In the genomic region with DNA sequence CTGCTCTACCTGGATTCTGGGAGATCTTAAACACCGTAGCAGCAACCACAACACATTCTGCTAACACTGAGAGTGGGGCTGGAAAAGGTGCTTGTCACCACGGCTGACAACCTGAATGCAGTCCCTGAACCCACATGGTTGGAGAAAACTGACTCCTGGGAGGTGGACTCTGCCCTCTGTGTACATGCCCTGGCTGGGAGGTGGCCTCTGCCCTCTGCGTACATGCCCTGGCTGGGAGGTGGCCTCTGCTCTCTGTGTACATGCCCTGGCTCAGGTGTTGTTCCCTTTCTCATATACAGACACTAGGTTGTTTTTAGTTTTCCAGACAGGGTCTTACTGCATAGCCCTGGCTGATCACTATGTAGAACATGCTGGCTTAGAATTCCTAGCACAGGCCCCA, we compare ENCODE assay signal across 29 mouse cellular contexts. TPM values are rescaled to one million over a fixed set of nuclear protein-coding genes. Genes with fewer than 3 reads are reported as not detected.
DNase-seq lines count a peak whose midpoint lies in the region; ATAC-seq and TF ChIP-seq lines count a peak whose summit lies in the region.
"Had no signal": no experiment of that assay in that cellular context is flagged by ENCODE, and none has a peak within 500 bp of the region (broad histone marks: within the 10 kb centered on the region; RNA-seq: fewer than 3 reads in every experiment).

No protein-coding gene starts in this region.

- H3K4me2 ChIP-seq in kidney, embryonic 14.5 days (replicated peaks; ENCODE audit: low read depth, low read length), result no peak overlapping the region
- H3K4me2 ChIP-seq in intestine, postnatal 0 days (replicated peaks; ENCODE audit: low read depth), result no peak overlapping the region; the same call in 1 of the 2 replicates
- no peak overlapping the region for H3K4me2 ChIP-seq in liver, embryonic 14.5 days (ENCODE audit: low read depth)
- H3K4me2 ChIP-seq in stomach, embryonic 16.5 days (ENCODE audit: low read depth, low read length), result no peak overlapping the region
- H3K4me2 ChIP-seq: embryonic facial prominence, embryonic 15.5 days; heart, embryonic 13.5 days; hindbrain, embryonic 12.5 days; limb, embryonic 13.5 days; lung, embryonic 15.5 days had no signal

- no peaks in the 10 kb centered on the region for H3K27me3 ChIP-seq in kidney, adult 2 months (replicated peaks; ENCODE audit: control insufficient read depth, insufficient read depth, low read length)
- no peaks in the 10 kb centered on the region for H3K27me3 ChIP-seq in kidney, embryonic 14.5 days (ENCODE audit: control insufficient read depth, insufficient read depth, low read length)
- no peaks in the 10 kb centered on the region for H3K27me3 ChIP-seq in intestine, postnatal 0 days (replicated peaks; ENCODE audit: control insufficient read depth, insufficient read depth, low read length)
- H3K27me3 ChIP-seq in liver, embryonic 14.5 days (ENCODE audit: control insufficient read depth, insufficient read depth, low read length), result no peaks in the 10 kb centered on the region
- no peaks in the 10 kb centered on the region for H3K27me3 ChIP-seq in stomach, embryonic 16.5 days (ENCODE audit: control insufficient read depth, insufficient read depth, low read length)
- H3K27me3 ChIP-seq in hindbrain, embryonic 10.5 days (ENCODE audit: insufficient read depth, poor library complexity, severe bottlenecking), result no peaks in the 10 kb centered on the region
- no peaks in the 10 kb centered on the region for H3K27me3 ChIP-seq in limb, embryonic 10.5 days (ENCODE audit: low read depth, poor library complexity, severe bottlenecking)
- H3K27me3 ChIP-seq: embryonic facial prominence, embryonic 15.5 days; heart, embryonic 13.5 days; hindbrain, embryonic 12.5 days; limb, embryonic 13.5 days; lung, embryonic 15.5 days had no signal

- TF ChIP-seq EP300 in liver, embryonic 14.5 days (IDR thresholded peaks at IDR 0.05; ENCODE audit: low read depth), result no peak

- no peak for TF ChIP-seq POLR2A in kidney, adult 2 months (IDR thresholded peaks at IDR 0.05; ENCODE audit: low read depth, low read length)

- DNase-seq in kidney, adult 2 months, result peak; percentile 54
- no peak for DNase-seq in liver, embryonic 14.5 days (ENCODE audit: low read depth in 3 of 3, low spot score in 3 of 3)
- no peak for DNase-seq in adrenal gland, postnatal 36 days
- no peak for DNase-seq in hindbrain, embryonic 10.5 days (ENCODE audit: low spot score)
- no peak for DNase-seq in limb, embryonic 10.5 days (ENCODE audit: low spot score)
- DNase-seq: adrenal gland, postnatal 10 days; cerebellum, adult 2 months; cerebellum, postnatal 25 days; embryo, embryonic 11 days; gastrocnemius, postnatal 14 days; heart, adult 2 months; heart, postnatal 14 days; kidney, postnatal 10 days; layer of hippocampus, postnatal 36 days; lung, postnatal 36 days; midbrain, embryonic 14.5 days; right cerebral cortex, postnatal 25 days; spleen, adult 18-20 months; thymus, adult 18-20 months had no signal

- ATAC-seq in kidney, embryonic 14.5 days (ENCODE audit: low FRiP score, low TSS enrichment), result no peak
- peak; percentile 80 for ATAC-seq in intestine, postnatal 0 days
- peak; percentile 67 for ATAC-seq in liver, embryonic 14.5 days (ENCODE audit: insufficient read depth)
- ATAC-seq in stomach, embryonic 16.5 days (ENCODE audit: insufficient read depth, low FRiP score), result peak; percentile 53
- ATAC-seq: forebrain, embryonic 14.5 days had no signal

- H3K9ac ChIP-seq in kidney, embryonic 14.5 days (ENCODE audit: low read depth, low read length), result no peak overlapping the region
- H3K9ac ChIP-seq in intestine, postnatal 0 days (ENCODE audit: low read depth, low read length), result no peak overlapping the region
- no peak overlapping the region for H3K9ac ChIP-seq in liver, embryonic 14.5 days (replicated peaks)
- no peak overlapping the region for H3K9ac ChIP-seq in stomach, embryonic 16.5 days (ENCODE audit: low read length)
- H3K9ac ChIP-seq: embryonic facial prominence, embryonic 15.5 days; heart, embryonic 13.5 days; hindbrain, embryonic 12.5 days; limb, embryonic 13.5 days; lung, embryonic 15.5 days had no signal

- no peaks in the 10 kb centered on the region for H3K4me1 ChIP-seq in kidney, adult 2 months (ENCODE audit: control insufficient read depth, insufficient read depth, low read length)
- H3K4me1 ChIP-seq in kidney, embryonic 14.5 days (ENCODE audit: control insufficient read depth, insufficient read depth, low read length), result peaks cover 9% of the 10 kb centered on the region
- H3K4me1 ChIP-seq in intestine, postnatal 0 days (replicated peaks; ENCODE audit: control insufficient read depth, insufficient read depth, low read length), result no peaks in the 10 kb centered on the region
- peaks cover 0 to 2% of the 10 kb centered on the region in 2 experiments; a peak in 1 of 4 replicates for H3K4me1 ChIP-seq in liver, embryonic 14.5 days (replicated peaks; ENCODE audit: control insufficient read depth in 2 of 2, insufficient read depth in 2 of 2, low read length in 1 of 2)
- H3K4me1 ChIP-seq in stomach, embryonic 16.5 days (ENCODE audit: control insufficient read depth, insufficient read depth, low read length), result peaks cover 6% of the 10 kb centered on the region
- H3K4me1 ChIP-seq in hindbrain, embryonic 10.5 days (replicated peaks), result peaks cover 18% of the 10 kb centered on the region
- H3K4me1 ChIP-seq in limb, embryonic 10.5 days, result peaks cover 28% of the 10 kb centered on the region

- H3K36me3 ChIP-seq in kidney, adult 2 months (ENCODE audit: control insufficient read depth, insufficient read depth, low read length), result no peaks in the 10 kb centered on the region
- 0 out of 2 replicates have a peak, but pooled peaks cover 5% of the 10 kb centered on the region for H3K36me3 ChIP-seq in kidney, embryonic 14.5 days (ENCODE audit: control insufficient read depth, insufficient read depth, low read length)
- peaks cover 4% of the 10 kb centered on the region; the same call in 1 of the 2 replicates for H3K36me3 ChIP-seq in intestine, postnatal 0 days (ENCODE audit: control insufficient read depth, insufficient read depth)
- no peaks in the 10 kb centered on the region for H3K36me3 ChIP-seq in liver, embryonic 14.5 days (replicated peaks; ENCODE audit: control insufficient read depth, insufficient read depth, low read depth)
- H3K36me3 ChIP-seq in stomach, embryonic 16.5 days (ENCODE audit: control insufficient read depth, insufficient read depth, low read length), result no peaks in the 10 kb centered on the region
- no peaks in the 10 kb centered on the region for H3K36me3 ChIP-seq in hindbrain, embryonic 10.5 days
- H3K36me3 ChIP-seq in limb, embryonic 10.5 days, result peaks cover 2% of the 10 kb centered on the region; the same call in 1 of the 2 replicates

- no peak overlapping the region for H3K27ac ChIP-seq in kidney, adult 2 months (ENCODE audit: insufficient read depth, low read depth, low read length)
- H3K27ac ChIP-seq in kidney, embryonic 14.5 days (ENCODE audit: low read depth, low read length), result no peak overlapping the region
- no peak overlapping the region for H3K27ac ChIP-seq in intestine, postnatal 0 days (ENCODE audit: low read depth, low read length)
- no peak overlapping the region for H3K27ac ChIP-seq in liver, embryonic 14.5 days
- no peak overlapping the region for H3K27ac ChIP-seq in stomach, embryonic 16.5 days (ENCODE audit: low read length)
- no peak overlapping the region for H3K27ac ChIP-seq in hindbrain, embryonic 10.5 days
- H3K27ac ChIP-seq in limb, embryonic 10.5 days, result no peak overlapping the region
- H3K27ac ChIP-seq: embryonic facial prominence, embryonic 15.5 days; heart, adult 2 months; heart, embryonic 13.5 days; hindbrain, embryonic 12.5 days; limb, embryonic 13.5 days; lung, embryonic 15.5 days had no signal

- no peak for TF ChIP-seq CTCF in kidney, adult 2 months (conservative IDR thresholded peaks at IDR 0.05; ENCODE audit: insufficient read depth, insufficient read length, low read depth, low read length)
- no peak for TF ChIP-seq CTCF in intestine, postnatal 0 days (IDR thresholded peaks at IDR 0.05; ENCODE audit: low read depth)
- no peak for TF ChIP-seq CTCF in liver, embryonic 14.5 days (IDR thresholded peaks at IDR 0.05; ENCODE audit: low read depth)

- H3K4me3 ChIP-seq in kidney, adult 2 months (ENCODE audit: insufficient read depth, low read depth, low read length), result no peak overlapping the region
- no peak overlapping the region for H3K4me3 ChIP-seq in kidney, embryonic 14.5 days (ENCODE audit: low read length)
- no peak overlapping the region for H3K4me3 ChIP-seq in intestine, postnatal 0 days (ENCODE audit: low read depth, low read length)
- no peak overlapping the region for H3K4me3 ChIP-seq in liver, embryonic 14.5 days (ENCODE audit: insufficient read depth in 1 of 2, low read depth in 2 of 2, low read length in 2 of 2)
- H3K4me3 ChIP-seq in stomach, embryonic 16.5 days (replicated peaks; ENCODE audit: low read length), result no peak overlapping the region
- no peak overlapping the region for H3K4me3 ChIP-seq in hindbrain, embryonic 10.5 days
- no peak overlapping the region for H3K4me3 ChIP-seq in limb, embryonic 10.5 days
- H3K4me3 ChIP-seq: embryonic facial prominence, embryonic 15.5 days; heart, adult 2 months; heart, embryonic 13.5 days; hindbrain, embryonic 12.5 days; limb, embryonic 13.5 days; lung, embryonic 15.5 days; megakaryocyte, embryonic 14.5 days had no signal

- no peaks in the 10 kb centered on the region for H3K9me3 ChIP-seq in kidney, embryonic 14.5 days (ENCODE audit: control insufficient read depth, low read length)
- H3K9me3 ChIP-seq in intestine, postnatal 0 days (ENCODE audit: control insufficient read depth), result no peaks in the 10 kb centered on the region
- no peaks in the 10 kb centered on the region for H3K9me3 ChIP-seq in liver, embryonic 14.5 days (ENCODE audit: control insufficient read depth, low read length)
- no peaks in the 10 kb centered on the region for H3K9me3 ChIP-seq in stomach, embryonic 16.5 days (replicated peaks; ENCODE audit: control insufficient read depth, low read length)
- no peaks in the 10 kb centered on the region for H3K9me3 ChIP-seq in hindbrain, embryonic 10.5 days
- no peaks in the 10 kb centered on the region for H3K9me3 ChIP-seq in limb, embryonic 10.5 days (replicated peaks)
- H3K9me3 ChIP-seq: embryonic facial prominence, embryonic 15.5 days; heart, embryonic 13.5 days; hindbrain, embryonic 12.5 days; limb, embryonic 13.5 days; lung, embryonic 15.5 days; megakaryocyte, embryonic 14.5 days had no signal

- 67% methylated on average over 3 of the region's 3 CpGs for WGBS in kidney, adult 2 months
- WGBS in kidney, embryonic 14.5 days, result 78% methylated on average over 3 of the region's 3 CpGs
- WGBS in intestine, postnatal 0 days, result 44% methylated on average over 3 of the region's 3 CpGs
- 55% methylated on average over 3 of the region's 3 CpGs for WGBS in liver, embryonic 14.5 days (ENCODE audit: insufficient replicate concordance)
- 56% methylated on average over 3 of the region's 3 CpGs for WGBS in stomach, embryonic 16.5 days
- WGBS in hindbrain, embryonic 10.5 days, result 78% methylated on average over 3 of the region's 3 CpGs
- 85% methylated on average over 3 of the region's 3 CpGs for WGBS in limb, embryonic 10.5 days

RNA-seq across cellular contexts. Expression of a gene that starts 35.3 kb away (rescaled TPM):
- polyA plus RNA-seq in kidney, adult 2 months (2012; rRNA removed), result 0.38 and 1.1 TPM in 2 replicates
- polyA plus RNA-seq in kidney, embryonic 14.5 days (2014; fragmentation: Nextera tagmentation; extraction: Ambion mirVana), result 3.6 and 4.8 TPM in 2 replicates
- polyA plus RNA-seq in intestine, postnatal 0 days (2015; fragmentation: Nextera tagmentation; extraction: Ambion mirVana), result 1.0 and 1.3 TPM in 2 replicates
- polyA plus RNA-seq in liver, embryonic 14.5 days (2012; rRNA removed), result 0.15 and 0.28 TPM in 2 replicates
- polyA plus RNA-seq in liver, embryonic 14.5 days (2014; fragmentation: Nextera tagmentation; extraction: Ambion mirVana), result 0.33 and 0.50 TPM in 2 replicates
- 1.6 and 2.4 TPM in 2 replicates for polyA plus RNA-seq in stomach, embryonic 16.5 days (2015; fragmentation: Nextera tagmentation; extraction: Ambion mirVana)
- 1 to 10 TPM; 1.2 to 1.3 TPM for total RNA-seq in adrenal gland, postnatal 36 days (2021)
- polyA plus RNA-seq in hindbrain, embryonic 10.5 days (2016; fragmentation: Nextera tagmentation; extraction: Ambion mirVana), result 6.6 and 7.2 TPM in 2 replicates
- polyA plus RNA-seq in limb, embryonic 10.5 days (2016; fragmentation: Nextera tagmentation; extraction: Ambion mirVana), result 4.0 and 4.5 TPM in 2 replicates
